Mouse (Mus musculus): Measurements from ENCODE around the gene Rnf103. TPM values are rescaled to one million over a fixed set of nuclear protein-coding genes. Genes with fewer than 3 reads are reported as not detected.

Rnf103 gene
- polyA plus RNA-seq, 1 experiment, result 4.1 TPM

DNA sequence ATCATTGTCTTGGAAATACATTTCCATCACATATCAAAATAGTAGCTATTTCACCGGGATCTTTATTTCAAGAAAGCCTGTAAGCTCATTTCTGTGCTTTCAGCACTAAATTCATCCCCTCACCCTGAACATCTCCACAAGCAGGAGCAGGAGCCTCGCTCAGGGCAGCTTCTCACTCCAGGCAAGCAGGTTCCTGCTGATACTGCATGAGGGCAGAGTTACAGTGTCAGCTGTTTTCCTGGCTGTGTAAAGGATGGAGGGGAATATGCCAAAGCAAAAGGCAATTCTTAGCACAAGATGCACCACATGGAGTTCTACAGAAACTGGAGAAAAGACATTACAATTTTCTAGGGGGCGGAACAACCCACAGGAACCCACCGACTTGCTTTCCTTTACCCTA, 25.8 kb downstream of the Rnf103 start:
- H3K27ac ChIP-seq (ENCODE audit: control insufficient read depth, insufficient read depth, low read depth, low read length), result no peak overlapping the region
- H3K27me3 ChIP-seq (ENCODE audit: control insufficient read depth, insufficient read depth, low read length), result no peaks in the 10 kb centered on the region
- no peak overlapping the region for H3K4me3 ChIP-seq (ENCODE audit: control insufficient read depth, low read depth, low read length)
- H3K4me1 ChIP-seq (ENCODE audit: control insufficient read depth, insufficient read depth, low read length), result no peaks in the 10 kb centered on the region
- TF ChIP-seq CTCF (IDR thresholded peaks at IDR 0.05; ENCODE audit: control insufficient read depth, insufficient read depth, insufficient replicate concordance, low read depth, low read length) (no peak), POLR2A (IDR thresholded peaks at IDR 0.05; ENCODE audit: control insufficient read depth, low read depth, low read length) (no peak)
- H3K36me3 ChIP-seq (ENCODE audit: control insufficient read depth, insufficient read depth, low read length), result no peaks in the 10 kb centered on the region

DNA sequence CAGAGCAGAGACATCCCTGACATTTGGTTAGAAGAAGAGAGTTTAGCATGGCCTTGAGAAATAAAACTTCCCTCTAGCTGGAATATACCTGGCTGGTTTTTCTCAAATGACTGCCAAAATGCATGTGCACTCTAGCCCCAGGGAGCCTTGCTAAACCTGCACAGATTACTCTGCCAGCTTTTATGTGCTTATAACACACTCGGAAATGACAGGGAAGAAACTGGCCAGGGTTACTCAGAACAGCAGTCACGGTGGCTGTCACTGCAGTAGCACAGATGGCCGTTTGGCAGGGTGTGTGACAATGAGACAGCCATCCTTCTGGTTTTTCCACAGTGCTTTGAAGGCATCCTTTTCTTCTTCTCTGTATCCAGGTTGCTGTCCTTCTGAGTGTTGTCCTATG, 31.9 kb downstream of the Rnf103 start:
- TF ChIP-seq CTCF (IDR thresholded peaks at IDR 0.05; ENCODE audit: control insufficient read depth, insufficient read depth, insufficient replicate concordance, low read depth, low read length), result no peak
- no peak for TF ChIP-seq POLR2A (IDR thresholded peaks at IDR 0.05; ENCODE audit: control insufficient read depth, low read depth, low read length)
- no peaks in the 10 kb centered on the region for H3K27me3 ChIP-seq (ENCODE audit: control insufficient read depth, insufficient read depth, low read length)

DNA sequence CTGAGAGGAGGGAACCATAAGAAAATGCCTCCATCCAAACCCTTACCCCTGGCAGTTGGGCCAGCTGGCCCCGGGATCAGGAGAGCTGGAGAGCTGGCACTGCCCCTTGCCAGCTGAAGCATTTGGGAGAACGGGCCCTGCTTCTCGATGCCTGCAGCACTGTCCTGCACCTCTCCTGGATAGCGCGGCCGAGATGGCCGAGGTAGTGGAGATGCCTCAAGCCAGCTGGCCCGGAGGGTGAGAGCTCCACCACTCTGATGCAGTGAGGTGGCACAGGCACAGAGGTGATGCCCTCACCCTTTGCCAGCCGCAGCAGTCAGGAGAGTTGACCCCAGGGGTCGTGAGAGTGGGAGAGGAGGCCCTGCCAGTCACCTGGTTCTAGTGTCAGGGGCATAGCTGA, 33.4 kb downstream of the Rnf103 start:
- Histone ChIP-seq H3K4me1 (ENCODE audit: control insufficient read depth, insufficient read depth, low read length) (0 out of 2 replicates have a peak, but pooled peaks cover 2% of the 10 kb centered on the region), H3K4me3 (ENCODE audit: control insufficient read depth, low read depth, low read length) (no peak overlapping the region), H3K27me3 (ENCODE audit: control insufficient read depth, insufficient read depth, low read length) (no peaks in the 10 kb centered on the region), H3K27ac (ENCODE audit: control insufficient read depth, insufficient read depth, low read depth, low read length) (no peak overlapping the region), H3K36me3 (ENCODE audit: control insufficient read depth, insufficient read depth, low read length) (no peaks in the 10 kb centered on the region)
- TF ChIP-seq POLR2A (IDR thresholded peaks at IDR 0.05; ENCODE audit: control insufficient read depth, low read depth, low read length), result no peak
- TF ChIP-seq CTCF (IDR thresholded peaks at IDR 0.05; ENCODE audit: control insufficient read depth, insufficient read depth, insufficient replicate concordance, low read depth, low read length), result no peak

More for the DNA sequence above, 31.9 kb downstream of the Rnf103 start:
- Histone ChIP-seq H3K4me3 (ENCODE audit: control insufficient read depth, low read depth, low read length) (no peak overlapping the region), H3K36me3 (ENCODE audit: control insufficient read depth, insufficient read depth, low read length) (no peaks in the 10 kb centered on the region), H3K27ac (ENCODE audit: control insufficient read depth, insufficient read depth, low read depth, low read length) (no peak overlapping the region), H3K4me1 (ENCODE audit: control insufficient read depth, insufficient read depth, low read length) (0 out of 2 replicates have a peak, but pooled peaks cover 2% of the 10 kb centered on the region)

DNA sequence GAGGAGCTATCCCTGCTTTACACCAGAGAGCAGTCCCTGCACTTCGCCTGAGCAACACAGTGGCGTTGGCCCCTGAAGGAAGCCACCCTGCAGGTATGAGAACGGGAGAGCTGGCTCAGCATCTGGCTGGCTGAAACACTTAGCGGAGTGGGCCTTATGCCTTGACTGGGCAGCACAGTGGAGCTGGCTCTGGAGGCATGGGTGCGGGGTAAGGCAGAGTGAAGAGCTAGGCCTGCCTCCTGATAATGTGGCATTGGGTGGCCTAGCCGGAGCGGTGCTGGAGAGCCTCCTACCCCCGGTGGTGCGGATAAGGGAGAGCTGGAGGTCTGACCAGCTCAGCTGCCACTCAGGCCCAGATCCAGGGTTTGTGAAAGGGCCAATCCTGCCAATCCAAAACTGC, 34.1 kb downstream of the Rnf103 start:
- H3K27ac ChIP-seq (ENCODE audit: control insufficient read depth, insufficient read depth, low read depth, low read length), result no peak overlapping the region
- H3K36me3 ChIP-seq (ENCODE audit: control insufficient read depth, insufficient read depth, low read length), result no peaks in the 10 kb centered on the region
- no peak overlapping the region for H3K4me3 ChIP-seq (ENCODE audit: control insufficient read depth, low read depth, low read length)
- TF ChIP-seq CTCF (IDR thresholded peaks at IDR 0.05; ENCODE audit: control insufficient read depth, insufficient read depth, insufficient replicate concordance, low read depth, low read length) (no peak), POLR2A (IDR thresholded peaks at IDR 0.05; ENCODE audit: control insufficient read depth, low read depth, low read length) (no peak)
- no peaks in the 10 kb centered on the region for H3K27me3 ChIP-seq (ENCODE audit: control insufficient read depth, insufficient read depth, low read length)
- 0 out of 2 replicates have a peak, but pooled peaks cover 2% of the 10 kb centered on the region for H3K4me1 ChIP-seq (ENCODE audit: control insufficient read depth, insufficient read depth, low read length)

DNA sequence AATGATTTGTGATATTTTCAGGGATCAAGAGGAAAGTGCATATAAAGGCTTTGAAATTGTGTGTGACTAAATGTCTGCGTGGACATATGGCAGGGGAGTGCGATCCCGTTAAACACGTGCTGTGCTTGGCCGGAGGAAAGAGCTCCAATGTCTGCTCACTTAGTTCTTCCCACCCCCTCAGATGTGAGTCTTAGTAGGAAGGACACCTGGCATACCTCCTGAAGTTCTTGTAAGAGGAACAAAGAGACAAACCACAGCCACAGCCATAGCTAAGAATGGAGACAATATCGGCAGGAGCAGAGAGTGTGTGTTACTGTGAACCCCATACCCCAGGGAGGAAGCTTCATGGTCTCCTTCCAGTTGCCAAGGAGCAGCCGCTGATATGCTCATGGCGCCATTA, 36.5 kb downstream of the Rnf103 start:
- Histone ChIP-seq H3K4me1 (ENCODE audit: control insufficient read depth, insufficient read depth, low read length) (0 out of 2 replicates have a peak, but pooled peaks cover 2% of the 10 kb centered on the region), H3K36me3 (ENCODE audit: control insufficient read depth, insufficient read depth, low read length) (no peaks in the 10 kb centered on the region), H3K27me3 (ENCODE audit: control insufficient read depth, insufficient read depth, low read length) (no peaks in the 10 kb centered on the region), H3K27ac (ENCODE audit: control insufficient read depth, insufficient read depth, low read depth, low read length) (no peak overlapping the region), H3K4me3 (ENCODE audit: control insufficient read depth, low read depth, low read length) (no peak overlapping the region)
- TF ChIP-seq CTCF (IDR thresholded peaks at IDR 0.05; ENCODE audit: control insufficient read depth, insufficient read depth, insufficient replicate concordance, low read depth, low read length) (no peak), POLR2A (IDR thresholded peaks at IDR 0.05; ENCODE audit: control insufficient read depth, low read depth, low read length) (no peak)

GRCm38 (mm10) chr6:71537286-71537685, 43.6 kb downstream of the Rnf103 start:
- no peak overlapping the region for H3K4me3 ChIP-seq (ENCODE audit: control insufficient read depth, low read depth, low read length)
- no peak overlapping the region for H3K27ac ChIP-seq (ENCODE audit: control insufficient read depth, insufficient read depth, low read depth, low read length)
- TF ChIP-seq CTCF (IDR thresholded peaks at IDR 0.05; ENCODE audit: control insufficient read depth, insufficient read depth, insufficient replicate concordance, low read depth, low read length) (no peak), POLR2A (IDR thresholded peaks at IDR 0.05; ENCODE audit: control insufficient read depth, low read depth, low read length) (no peak)
- no peaks in the 10 kb centered on the region for H3K27me3 ChIP-seq (ENCODE audit: control insufficient read depth, insufficient read depth, low read length)
- no peaks in the 10 kb centered on the region for H3K36me3 ChIP-seq (ENCODE audit: control insufficient read depth, insufficient read depth, low read length)
- H3K4me1 ChIP-seq (ENCODE audit: control insufficient read depth, insufficient read depth, low read length), result no peaks in the 10 kb centered on the region

DNA sequence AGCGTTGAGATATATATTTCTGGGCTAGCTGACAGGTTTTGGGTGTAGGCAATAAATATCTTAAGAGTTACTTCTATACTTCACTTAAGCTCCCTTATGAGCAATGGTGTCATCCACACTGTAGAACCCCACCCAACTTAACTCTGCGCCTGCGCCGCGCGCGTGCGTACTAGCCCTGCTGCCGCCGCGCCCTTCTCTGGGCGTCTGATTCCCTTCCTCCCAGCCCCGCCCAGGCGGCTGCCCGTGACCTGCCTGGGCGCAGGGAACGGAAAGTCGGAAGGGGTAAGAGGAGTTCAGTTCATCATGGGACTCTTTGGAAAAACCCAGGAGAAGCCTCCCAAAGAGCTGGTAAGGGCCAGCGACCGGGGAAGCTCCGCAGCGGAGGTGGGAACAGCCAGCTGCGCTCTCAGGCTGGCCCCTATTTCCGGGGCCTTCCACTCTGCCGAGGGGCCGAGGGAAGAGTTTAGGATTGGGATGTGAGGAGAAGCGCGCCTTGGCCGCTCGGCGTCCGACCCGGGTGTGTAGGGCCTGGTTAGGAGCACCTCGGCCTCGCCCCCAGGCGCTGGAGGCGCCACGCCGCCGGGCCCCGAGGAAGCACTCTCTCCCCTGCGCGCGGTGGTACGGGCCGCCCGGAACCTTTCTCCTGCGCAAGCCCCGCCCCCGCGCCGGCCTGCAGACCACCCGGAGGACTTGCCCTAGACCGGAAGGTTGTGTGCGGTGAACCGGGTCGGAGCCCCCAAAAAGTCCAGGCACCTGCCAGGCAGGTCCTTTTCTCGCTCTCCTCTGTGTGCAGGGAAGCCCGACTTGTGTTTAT, 50.2 kb downstream of the Rnf103 start, which contains the start of gene Chmp3:
Gene Chmp3, plus strand, starts transcription at position 112 of the 814 bp plus-strand sequence.
- Histone ChIP-seq H3K27me3 (ENCODE audit: control insufficient read depth, insufficient read depth, low read length) (no peaks in the 10 kb centered on the region), H3K4me3 (ENCODE audit: control insufficient read depth, low read depth, low read length) (peak within 1 kb of the TSS; percentile 99), H3K4me1 (ENCODE audit: control insufficient read depth, insufficient read depth, low read length) (peaks cover 3% of the 10 kb centered on the region), H3K27ac (ENCODE audit: control insufficient read depth, insufficient read depth, low read depth, low read length) (peak within 1 kb of the TSS; percentile 93), H3K36me3 (ENCODE audit: control insufficient read depth, insufficient read depth, low read length) (no peaks in the 10 kb centered on the region)
- no peak for TF ChIP-seq CTCF (IDR thresholded peaks at IDR 0.05; ENCODE audit: control insufficient read depth, insufficient read depth, insufficient replicate concordance, low read depth, low read length)
- TF ChIP-seq POLR2A (IDR thresholded peaks at IDR 0.05; ENCODE audit: control insufficient read depth, low read depth, low read length), result peak; percentile 71

All from testis, adult 2 months (tissue).